Mouse (Mus musculus) cortical plate, adult 2 months (tissue): ENCODE results near the gene AI661453. TPM values are rescaled to one million over a fixed set of nuclear protein-coding genes. Genes with fewer than 3 reads are reported as not detected.
A peak's percentile ranks its signal among the peaks of the same experiment; 100 is the strongest.

Source experiments
- H3K27ac ChIP-seq: fragments of 200-500 bp; 2 replicates; pipeline ENCODE4 v1.5.1; 2012; ENCODE audit warnings: low read length, control low read depth, inconsistent platforms; ENCODE audit not compliant: insufficient read depth
- H3K4me1 ChIP-seq: fragments of 200-500 bp; 2 replicates; pipeline ENCODE4 v1.6.1; 2011; ENCODE audit warnings: low read length; ENCODE audit not compliant: control insufficient read depth, insufficient read depth
- H3K4me3 ChIP-seq: fragments of 200-500 bp; 2 replicates; pipeline ENCODE4 v1.5.1; 2011; ENCODE audit warnings: mild to moderate bottlenecking, low read length, control low read depth; ENCODE audit not compliant: insufficient read depth
- CTCF ChIP-seq: fragments of 200-500 bp; IDR thresholded peaks from 2 replicates; pipeline ENCODE4 v1.5.1; 2011; ENCODE audit warnings: mild to moderate bottlenecking, control low read depth, low read length; ENCODE audit not compliant: insufficient read depth; ENCODE audit errors: extremely low read depth
- POLR2A ChIP-seq: fragments of 200-500 bp; IDR thresholded peaks from 2 replicates; pipeline ENCODE4 v1.6.1; 2011; ENCODE audit warnings: mild to moderate bottlenecking, low read length, control low read depth; ENCODE audit not compliant: insufficient read depth; ENCODE audit errors: extremely low read depth
- polyA plus RNA-seq: library from polyadenylated mRNA; depleted of rRNA; stranded (reverse); fragments of >200 nt; gene quantifications from 2 replicates; pipeline ENCODE4 v1.2.3, GENCODE M21; 2012

Gene AI661453
- polyA plus RNA-seq, 1 experiment = 0.25 TPM

- Histone ChIP-seq H3K27ac (no peak overlapping the region), H3K4me3 (no peak overlapping the region), H3K4me1 (no peaks in the 10 kb centered on the region)
- TF ChIP-seq POLR2A = no peak
- no peak for TF ChIP-seq CTCF
These were observed 36.3 kb downstream of the AI661453 start for GRCm38 (mm10) chr17:47472435-47473350.

- Histone ChIP-seq H3K4me3 (no peak overlapping the region), H3K4me1 (no peaks in the 10 kb centered on the region), H3K27ac (no peak overlapping the region)
- TF ChIP-seq CTCF (peak; percentile 74), POLR2A (no peak)
These were observed 37.1 kb downstream of the AI661453 start for GRCm38 (mm10) chr17:47473434-47473974.

GRCm38 (mm10) chr17:47474250-47474649 is 37.8 kb downstream of the AI661453 start:
- Histone ChIP-seq H3K4me3 (no peak overlapping the region), H3K4me1 (no peaks in the 10 kb centered on the region), H3K27ac (no peak overlapping the region)
- TF ChIP-seq CTCF = no peak
- no peak for TF ChIP-seq POLR2A

- TF ChIP-seq POLR2A (no peak), CTCF (no peak)
- H3K4me1 ChIP-seq = no peaks in the 10 kb centered on the region
- no peak overlapping the region for H3K27ac ChIP-seq
- no peak overlapping the region for H3K4me3 ChIP-seq
These were observed 38.8 kb downstream of the AI661453 start for GRCm38 (mm10) chr17:47475181-47475580.

- Histone ChIP-seq H3K4me3 (no peak overlapping the region), H3K27ac (no peak overlapping the region), H3K4me1 (no peaks in the 10 kb centered on the region)
- TF ChIP-seq POLR2A (no peak), CTCF (peak; percentile 19; the same call in 1 of the 2 replicates)
These were observed 39.3 kb downstream of the AI661453 start for GRCm38 (mm10) chr17:47475714-47476113.

- no peak for TF ChIP-seq POLR2A
- TF ChIP-seq CTCF = no peak
- H3K4me3 ChIP-seq = no peak overlapping the region
- H3K27ac ChIP-seq = no peak overlapping the region
- H3K4me1 ChIP-seq = 0 out of 2 replicates have a peak, but pooled peaks cover 1% of the 10 kb centered on the region
These were observed 43.5 kb downstream of the AI661453 start for GRCm38 (mm10) chr17:47479887-47480286.

- no peak overlapping the region for H3K27ac ChIP-seq
- no peak overlapping the region for H3K4me3 ChIP-seq
- TF ChIP-seq CTCF (peak; percentile 65), POLR2A (no peak)
- 0 out of 2 replicates have a peak, but pooled peaks cover 1% of the 10 kb centered on the region for H3K4me1 ChIP-seq
These were observed 46.0 kb downstream of the AI661453 start for GRCm38 (mm10) chr17:47482401-47482800.

GRCm38 (mm10) chr17:47484241-47484921 is 48.0 kb downstream of the AI661453 start:
- TF ChIP-seq CTCF = no peak
- TF ChIP-seq POLR2A = no peak
- Histone ChIP-seq H3K4me1 (0 out of 2 replicates have a peak, but pooled peaks cover 1% of the 10 kb centered on the region), H3K4me3 (no peak overlapping the region), H3K27ac (no peak overlapping the region)

GRCm38 (mm10) chr17:47484993-47485392 is 48.6 kb downstream of the AI661453 start:
- TF ChIP-seq CTCF = no peak
- no peak for TF ChIP-seq POLR2A
- Histone ChIP-seq H3K27ac (no peak overlapping the region), H3K4me3 (no peak overlapping the region), H3K4me1 (0 out of 2 replicates have a peak, but pooled peaks cover 1% of the 10 kb centered on the region)

- TF ChIP-seq CTCF (no peak), POLR2A (no peak)
These were observed 49.4 kb downstream of the AI661453 start for GRCm38 (mm10) chr17:47485791-47486190.

GRCm38 (mm10) chr17:47490791-47491190 is 54.4 kb downstream of the AI661453 start:
- H3K4me3 ChIP-seq = no peak overlapping the region
- no peak overlapping the region for H3K27ac ChIP-seq
- H3K4me1 ChIP-seq = no peaks in the 10 kb centered on the region
- no peak for TF ChIP-seq POLR2A
- TF ChIP-seq CTCF = no peak

More at GRCm38 (mm10) chr17:47485791-47486190, 49.4 kb downstream of the AI661453 start:
- 0 out of 2 replicates have a peak, but pooled peaks cover 1% of the 10 kb centered on the region for H3K4me1 ChIP-seq
- no peak overlapping the region for H3K4me3 ChIP-seq
- no peak overlapping the region for H3K27ac ChIP-seq
